Mouse (Mus musculus) skeletal muscle tissue, adult 2 months (tissue): Measurements from ENCODE around the gene Hus1.

Experiments
- DNase-seq: peaks from one replicate; pipeline ENCODE4 v3.0.0-alpha.2; 2012; ENCODE audit warnings: low read depth, low spot score

The Hus1 gene

DNA sequence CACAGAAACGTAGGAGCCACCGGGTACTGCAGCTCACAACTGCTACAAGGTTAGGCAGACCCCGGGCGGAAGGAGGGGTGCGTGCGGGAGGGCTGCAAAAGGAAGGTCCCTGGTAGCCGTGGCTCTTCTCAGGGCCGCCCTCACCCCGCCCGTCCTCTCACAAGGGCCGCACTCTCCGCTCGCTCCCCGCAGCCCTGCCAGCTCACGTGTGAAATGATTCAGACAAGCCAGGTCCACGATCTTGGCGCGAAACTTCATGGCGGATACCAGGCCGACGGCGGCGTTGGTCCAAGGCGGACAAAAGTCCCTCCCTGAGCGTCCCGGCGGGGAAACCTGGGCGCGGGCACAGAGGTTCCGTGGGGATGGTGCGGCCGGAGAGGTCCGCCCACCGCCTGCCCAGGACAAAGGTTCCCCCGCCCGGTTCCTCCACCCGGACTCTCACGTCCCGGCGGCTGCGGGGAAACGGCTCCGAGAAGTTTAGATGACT, at the start of gene Hus1:
TSS of gene Hus1 (minus strand) at position 339 of the 487 bp plus-strand sequence.
- DNase-seq: peak; percentile 56

DNA sequence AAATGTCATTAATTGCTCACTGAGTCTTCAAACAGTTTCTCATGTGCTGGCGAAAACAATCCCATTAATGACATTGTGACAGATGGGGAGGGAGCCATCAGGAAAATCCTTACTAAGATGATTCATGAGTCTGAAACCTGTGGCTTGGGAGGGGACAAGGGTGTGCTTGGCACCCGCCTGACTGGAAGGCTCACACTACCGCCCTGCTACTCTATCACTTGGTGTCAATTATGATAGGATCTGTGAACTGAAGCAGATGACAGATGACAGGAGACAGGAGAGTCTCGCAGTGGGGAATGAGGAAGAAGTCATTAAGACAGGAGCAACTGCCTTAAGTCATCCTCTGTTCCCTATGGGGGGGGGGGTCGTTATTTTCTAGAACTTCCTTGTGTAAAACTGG, 49.5 kb upstream of the Hus1 start:
- DNase-seq: no peak

DNA sequence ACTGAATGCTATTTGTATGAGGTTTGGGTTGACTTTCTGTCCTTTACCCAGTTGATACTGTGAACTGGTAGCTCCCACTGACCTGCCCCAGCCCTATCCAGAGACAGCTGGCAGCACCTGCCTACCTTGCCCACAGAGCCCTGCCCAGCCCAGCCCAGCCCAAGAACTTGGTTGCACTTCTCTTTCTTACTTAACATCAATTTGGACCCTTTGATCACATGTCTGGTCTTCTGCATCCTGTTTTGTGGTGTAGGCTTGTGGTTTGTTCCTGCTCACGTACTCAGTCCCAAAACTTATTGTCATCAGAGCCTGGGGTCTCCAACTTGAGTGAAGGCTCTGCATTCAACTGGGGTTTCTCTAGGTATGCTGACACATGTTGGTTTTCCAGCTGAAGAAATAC, 49.0 kb upstream of the Hus1 start:
- no peak for DNase-seq

DNA sequence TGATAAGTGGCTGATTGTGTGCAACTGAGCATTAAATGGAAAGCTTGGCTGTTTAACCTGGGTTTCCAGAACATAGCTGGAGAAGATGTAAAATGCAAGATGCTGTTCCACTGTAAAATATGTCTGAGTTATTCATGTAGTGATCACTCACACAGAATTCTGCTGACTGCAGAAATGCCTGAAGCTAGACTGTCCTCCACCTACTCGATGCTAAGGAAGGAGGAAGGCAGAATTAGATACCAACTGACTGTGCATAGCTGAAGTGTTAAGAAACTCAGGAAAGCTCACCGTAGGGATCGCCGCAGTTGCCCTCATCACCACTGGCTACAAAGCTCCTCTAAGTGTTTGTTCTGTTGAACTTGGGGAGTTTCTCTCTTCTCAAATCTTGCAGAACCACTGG, 46.7 kb upstream of the Hus1 start:
- DNase-seq: no peak

DNA sequence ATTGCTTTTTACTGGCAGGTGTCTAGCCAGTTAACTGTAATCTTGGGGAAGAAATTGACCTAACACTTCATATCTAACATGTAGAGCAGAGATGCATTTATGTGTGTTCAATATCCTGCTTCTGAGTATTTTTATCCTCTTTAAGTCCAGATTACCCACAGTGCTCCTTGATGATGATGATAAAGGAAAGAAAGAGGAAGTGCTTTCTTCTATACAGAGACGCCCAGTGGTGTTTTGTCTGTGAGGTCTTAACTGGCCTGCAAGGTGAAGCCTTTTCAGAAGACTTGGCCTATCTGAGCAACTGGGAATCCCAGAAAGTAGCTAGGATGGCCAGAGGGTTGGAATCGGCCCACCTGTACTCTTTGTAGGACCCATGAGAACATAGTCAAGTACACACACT, 45.9 kb upstream of the Hus1 start:
- DNase-seq: no peak

DNA sequence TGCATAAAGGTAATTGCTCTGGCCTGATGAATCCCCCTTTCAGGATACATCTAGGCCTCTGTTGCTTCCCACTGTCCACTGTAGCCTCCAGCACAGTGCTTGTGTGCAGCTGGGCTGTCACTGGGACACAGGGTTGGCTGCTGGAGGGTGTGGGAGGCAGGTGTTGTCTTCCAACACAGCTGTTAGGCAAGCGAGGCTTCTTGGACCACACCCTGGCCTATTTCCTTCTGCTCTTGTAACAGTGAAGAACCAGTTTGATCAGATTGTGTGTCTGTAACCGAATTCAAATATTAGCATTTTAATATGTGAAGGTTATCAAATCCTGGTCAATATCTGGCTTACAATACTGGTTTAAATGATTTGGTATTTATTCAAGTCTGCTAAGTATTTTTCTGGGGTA, 40.9 kb upstream of the Hus1 start:
- no peak for DNase-seq

DNA sequence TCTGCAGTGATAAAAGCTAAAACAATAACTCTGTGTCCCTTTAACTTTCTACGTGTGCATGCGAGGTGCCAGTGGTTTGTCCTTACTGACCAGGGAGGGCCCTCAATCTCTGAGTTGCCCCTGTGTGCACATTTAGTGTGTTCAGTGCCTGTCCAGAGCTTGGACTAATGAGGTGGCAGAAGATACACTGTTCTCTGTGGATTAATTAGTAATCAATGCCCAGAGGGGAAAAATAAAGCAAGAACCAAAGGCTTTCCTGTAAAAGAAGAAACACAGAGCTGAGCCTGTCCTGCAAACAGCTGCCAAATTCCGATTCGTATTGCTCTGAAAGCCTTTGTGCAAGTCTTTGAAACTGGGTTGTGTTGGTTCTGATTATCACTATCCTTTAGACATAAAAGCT, 39.2 kb upstream of the Hus1 start:
- DNase-seq: no peak

DNA sequence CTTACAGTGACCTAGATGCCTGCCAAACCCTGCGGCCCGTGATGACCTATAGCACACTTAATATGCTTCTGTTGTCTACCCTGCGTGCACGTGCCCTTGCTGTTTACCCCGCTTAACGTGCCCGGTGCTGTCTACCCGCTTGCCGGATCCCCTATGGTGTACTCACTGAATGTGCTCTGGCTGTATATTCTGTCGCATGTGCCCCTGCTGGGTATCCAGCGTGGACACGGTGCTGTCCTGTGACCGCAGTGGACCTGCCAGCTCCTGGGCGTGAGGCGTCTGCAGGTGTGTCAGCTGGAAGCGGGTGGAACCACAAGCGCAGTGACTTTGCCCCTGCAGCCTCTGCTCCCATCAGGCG, 37.7 kb upstream of the Hus1 start, which contains the start of gene Sun3:
TSS of gene Sun3 (minus strand) at position 289 of the 358 bp plus-strand sequence.
- no peak for DNase-seq

DNA sequence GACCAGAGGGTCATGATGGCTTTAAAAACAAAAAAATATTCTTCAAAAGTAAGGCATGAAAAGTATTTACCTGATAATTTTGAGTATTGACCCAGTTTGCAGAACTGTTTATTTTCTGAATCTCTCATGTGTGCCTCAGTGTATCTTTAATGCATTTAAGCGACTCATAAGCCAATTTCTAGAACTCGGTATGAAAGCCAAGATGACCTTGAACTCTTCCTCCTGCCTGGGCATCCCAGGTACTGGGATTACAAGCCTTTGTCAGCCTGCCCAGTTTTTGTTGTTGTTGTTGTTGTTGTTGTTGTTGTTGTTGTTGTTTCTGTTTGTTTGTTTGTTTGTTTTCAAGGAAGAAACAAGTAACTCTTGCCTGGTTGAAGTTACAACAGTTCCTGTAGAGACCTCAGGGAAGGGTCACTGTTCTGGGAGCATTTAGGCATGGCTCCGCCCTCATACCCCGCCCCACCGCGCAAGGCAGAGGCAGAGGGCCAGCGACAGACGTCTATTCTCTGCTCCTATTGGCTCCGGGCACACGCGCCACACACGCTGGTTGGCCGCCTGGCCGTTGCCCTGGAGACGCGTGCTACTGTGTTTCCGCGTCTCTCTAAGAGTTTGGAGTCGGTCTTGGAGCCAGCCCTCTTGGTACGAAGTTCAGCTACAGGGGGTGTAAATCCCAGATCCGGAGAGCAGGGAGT, 37.2 kb upstream of the Hus1 start, which contains the start of gene Gm11992:
TSS of gene Gm11992 (plus strand) at position 584 of the 692 bp plus-strand sequence.
- DNase-seq: peak; percentile 62

DNA sequence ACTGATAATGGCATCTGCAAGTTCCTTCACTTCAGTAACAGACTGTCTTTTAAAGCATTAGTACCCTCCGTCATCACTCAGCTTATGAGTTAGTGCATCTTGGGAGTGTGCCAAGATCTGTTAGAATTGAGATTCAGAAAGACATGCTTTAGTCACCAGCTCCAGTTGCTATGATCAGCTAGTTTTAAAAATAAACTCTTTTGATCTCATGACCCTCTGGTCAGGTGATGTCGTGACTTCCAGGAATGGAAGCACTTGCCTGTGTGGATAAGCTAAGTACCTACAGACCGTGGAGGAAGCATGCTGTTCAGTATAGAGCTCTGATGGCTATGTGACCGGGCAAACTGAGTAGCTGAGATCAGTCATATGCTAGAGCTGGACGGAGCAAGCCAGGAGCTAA, 36.1 kb upstream of the Hus1 start:
- no peak for DNase-seq

DNA sequence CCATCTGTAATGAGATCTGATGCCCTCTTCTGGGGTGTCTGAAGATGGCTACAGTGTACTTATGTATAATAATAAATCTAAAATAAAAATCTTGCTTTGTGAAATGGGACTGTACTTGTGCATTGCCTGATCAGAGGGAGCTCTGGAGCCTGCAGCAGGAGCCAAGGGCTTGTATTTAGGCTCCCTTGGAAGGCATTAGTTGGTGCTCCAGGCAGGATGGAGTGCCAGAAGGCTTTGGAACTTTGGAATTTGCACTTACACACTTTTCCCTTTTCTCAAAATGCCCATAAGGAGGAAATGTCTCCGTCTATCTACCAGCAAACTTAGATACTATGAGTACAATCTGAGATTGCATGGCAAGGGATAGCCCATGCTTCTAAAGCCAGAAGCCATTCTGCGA, 35.6 kb upstream of the Hus1 start:
- no peak for DNase-seq

DNA sequence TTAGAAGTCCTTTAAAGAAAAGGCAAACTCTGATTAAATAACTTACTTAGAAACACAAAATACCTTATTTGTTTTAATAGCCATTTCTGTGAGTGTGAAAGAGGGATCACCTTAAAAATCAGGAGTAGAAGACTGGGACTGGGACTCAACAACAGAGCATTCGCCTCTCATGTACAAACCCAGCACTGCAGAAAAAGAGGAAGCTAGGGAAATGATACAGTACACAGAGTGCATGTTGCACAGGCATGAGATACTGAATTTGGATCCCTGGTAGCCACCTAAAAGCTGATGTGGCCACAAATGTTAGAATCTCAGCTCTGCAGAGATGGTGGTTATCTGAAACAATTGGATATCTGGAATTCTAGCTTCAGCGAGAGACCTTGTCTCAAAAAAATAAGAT, 20.5 kb upstream of the Hus1 start:
- no peak for DNase-seq

DNA sequence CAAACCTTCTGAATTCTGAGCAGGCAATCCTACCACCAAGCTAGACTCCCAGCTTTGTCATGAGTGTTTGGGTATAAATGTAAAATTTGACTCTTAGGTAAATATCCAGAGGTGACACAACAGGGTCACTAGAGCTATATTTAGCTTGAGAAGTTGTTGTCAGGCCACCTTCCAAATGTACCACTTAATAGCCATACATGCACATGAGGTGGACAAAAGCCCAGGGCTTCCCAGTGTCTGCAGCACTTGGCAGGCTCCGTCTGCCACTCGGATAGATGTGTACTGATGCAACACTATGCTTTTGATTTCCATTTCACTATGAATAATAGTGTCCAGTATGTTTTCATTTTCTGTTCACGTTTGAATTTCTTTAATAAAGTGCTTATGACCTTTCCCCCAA, 14.2 kb upstream of the Hus1 start:
- DNase-seq: no peak

DNA sequence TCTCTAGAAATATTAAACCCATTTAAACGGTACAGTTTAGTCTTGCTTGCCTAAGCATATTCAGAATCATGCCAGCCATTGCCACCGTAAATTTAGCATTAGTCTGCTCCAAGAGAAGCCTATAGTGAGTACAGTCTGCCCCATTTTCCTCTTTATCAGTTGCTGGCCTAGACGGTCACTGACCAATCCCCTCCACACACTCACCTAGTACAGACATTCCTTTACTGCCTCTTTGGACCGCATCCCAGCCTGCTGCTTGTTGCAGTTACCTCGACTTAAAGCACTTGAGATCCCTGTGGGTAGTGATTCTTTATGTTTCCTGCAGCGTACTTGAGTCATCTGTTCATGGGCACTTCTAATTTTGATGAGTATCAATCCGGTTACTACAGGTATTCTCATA, 13.8 kb upstream of the Hus1 start:
- DNase-seq: no peak

DNA sequence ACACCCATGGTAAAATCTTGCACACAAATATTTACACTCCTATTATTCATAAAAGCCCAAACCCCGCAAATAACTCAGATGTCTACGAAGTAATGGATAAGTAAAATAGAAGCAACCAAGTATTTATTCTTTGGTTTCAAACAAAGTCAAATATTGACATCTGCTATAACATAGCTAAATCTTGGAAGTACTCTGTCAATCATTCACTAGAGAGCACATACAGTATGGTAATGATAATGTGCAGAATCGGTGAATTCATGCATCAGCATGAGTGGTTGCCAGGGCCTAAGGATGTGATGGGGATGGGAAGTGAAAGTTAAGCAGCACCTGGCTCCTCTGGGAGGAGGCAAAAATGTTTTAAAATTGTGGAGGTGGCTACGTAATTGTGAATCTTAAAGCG, 9.2 kb upstream of the Hus1 start:
- no peak for DNase-seq

DNA sequence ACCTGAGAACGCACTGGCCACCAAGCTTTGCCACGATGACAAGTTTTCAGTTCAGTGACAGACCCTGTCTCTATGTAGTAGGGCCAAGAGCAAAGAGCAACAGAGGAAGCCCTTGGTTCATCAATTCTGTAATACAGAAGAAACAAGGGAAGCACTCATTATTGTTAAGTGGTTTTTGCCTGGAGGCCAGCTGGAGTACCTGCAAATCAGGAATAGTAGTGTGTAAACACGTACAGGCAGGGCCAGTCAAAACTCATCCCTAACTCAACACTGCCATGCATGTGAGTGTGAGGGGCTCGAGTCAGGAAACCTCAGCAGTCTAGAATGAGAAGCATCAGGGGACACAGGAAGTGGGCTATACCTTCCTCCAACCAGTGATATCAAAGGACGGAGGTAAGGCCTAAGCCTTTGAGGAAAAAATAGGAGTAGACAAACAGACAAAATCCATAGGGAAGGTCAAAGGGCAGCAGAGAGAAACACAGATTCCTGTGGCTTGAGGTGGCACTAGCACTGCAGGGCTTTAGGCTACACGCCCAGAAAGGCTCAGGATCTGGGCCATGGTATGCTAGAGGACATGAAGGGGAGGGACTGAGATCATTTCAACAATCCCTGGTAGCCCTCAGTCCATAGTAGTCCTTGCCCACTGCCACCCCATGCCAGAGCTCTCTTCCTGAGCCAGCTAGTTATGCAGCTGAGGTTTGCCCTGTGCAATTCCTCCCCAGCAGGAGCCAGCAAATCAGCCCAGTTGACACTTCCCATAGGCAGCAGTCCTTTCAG, 7.7 kb upstream of the Hus1 start:
- no peak for DNase-seq

DNA sequence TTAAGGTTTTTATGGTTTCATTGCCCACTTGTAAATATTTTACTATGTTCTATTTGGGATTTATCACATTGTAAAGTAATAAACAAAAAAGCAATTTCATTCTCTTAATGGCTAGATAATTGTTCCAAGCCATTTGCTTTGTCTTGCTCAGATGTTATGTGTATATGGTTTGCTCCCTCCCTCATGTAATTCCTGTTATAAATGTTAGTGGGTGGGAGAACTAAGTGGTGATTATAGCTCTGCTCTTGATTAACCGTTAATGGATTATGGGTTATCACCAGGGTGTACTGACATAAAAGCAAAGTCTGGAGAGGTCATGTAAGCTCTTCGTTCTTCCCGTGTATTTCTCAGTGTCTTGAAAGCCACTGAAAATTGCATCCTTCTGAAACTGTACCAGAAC, 3.7 kb upstream of the Hus1 start:
- no peak for DNase-seq

DNA sequence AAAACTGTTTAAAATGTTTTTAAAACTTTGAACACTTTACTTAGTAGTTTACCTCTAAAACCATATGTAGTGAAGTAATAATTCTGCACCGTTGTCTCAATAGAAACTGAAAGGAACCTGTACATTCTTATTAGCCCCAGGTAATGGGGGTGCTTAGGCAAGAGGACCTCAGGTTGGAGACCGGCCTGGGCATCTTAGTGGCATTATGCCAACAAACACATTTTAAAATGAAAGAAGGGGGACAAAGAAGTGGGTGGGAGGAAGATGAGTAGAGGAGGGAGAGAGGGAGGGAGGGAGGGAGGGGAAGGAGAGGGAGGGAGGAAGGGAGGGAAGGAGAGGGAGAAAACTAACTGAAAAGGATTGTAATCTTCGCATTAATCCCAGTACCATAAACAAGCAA, 357 bp upstream of the Hus1 start:
- no peak for DNase-seq

DNA sequence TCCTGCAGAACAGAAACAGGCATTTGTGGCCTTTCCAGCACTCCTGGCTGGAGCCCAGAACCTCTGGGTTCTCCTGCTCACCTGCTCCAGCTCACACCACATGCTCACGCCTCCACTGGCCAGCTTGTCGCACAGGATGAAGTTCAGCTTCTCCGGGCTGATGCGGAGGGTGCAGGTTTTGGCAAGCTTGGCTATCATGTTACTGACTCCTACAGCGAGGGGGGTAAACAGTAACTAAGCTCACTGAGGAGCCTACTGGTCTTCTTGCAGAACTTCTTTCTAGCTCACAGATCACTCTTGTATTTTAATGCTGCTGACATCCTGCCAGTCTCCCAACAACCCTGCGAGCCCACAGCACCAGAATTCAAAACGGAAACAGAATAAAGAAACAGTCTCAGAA, 575 bp downstream of the Hus1 start:
- peak; percentile 5 for DNase-seq

DNA sequence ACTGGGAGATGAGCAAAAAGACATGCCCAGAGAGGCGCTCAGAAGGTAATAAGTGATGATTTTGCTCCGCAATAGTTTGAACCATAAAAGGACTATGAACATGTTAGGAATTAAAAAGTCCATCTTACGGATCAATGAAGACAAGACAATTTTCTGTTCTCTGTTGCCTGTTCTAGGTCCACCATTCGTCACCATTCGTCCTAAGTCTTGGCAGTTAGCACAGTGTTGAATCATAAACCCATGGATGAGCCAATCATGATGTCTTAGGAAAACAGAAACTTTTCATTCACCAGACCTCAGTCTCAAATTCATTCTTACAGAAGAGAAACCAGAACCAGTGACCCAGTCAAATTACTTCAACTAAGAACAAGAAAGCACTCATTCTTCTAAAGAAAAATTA, 2.2 kb downstream of the Hus1 start:
- DNase-seq: no peak

DNA sequence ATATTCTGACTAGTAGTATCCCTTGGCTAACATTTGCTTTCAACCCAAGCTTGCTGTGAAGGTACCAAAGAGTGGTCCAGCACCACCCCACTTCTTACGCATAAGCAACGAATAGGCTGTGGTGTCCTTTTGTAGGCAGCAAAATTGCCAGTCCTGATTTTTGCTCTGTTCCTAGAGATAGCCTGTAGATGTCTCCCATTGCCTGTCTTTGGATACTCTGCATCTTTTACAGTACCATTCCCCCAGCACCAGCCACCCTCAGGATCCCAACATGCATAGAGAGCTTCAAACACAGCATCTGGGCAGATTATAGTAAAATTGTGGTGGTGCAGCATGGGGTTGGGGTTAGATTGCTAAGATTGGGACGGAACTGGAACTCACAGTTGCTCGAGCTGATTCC, 22.9 kb downstream of the Hus1 start:
- DNase-seq: no peak

DNA sequence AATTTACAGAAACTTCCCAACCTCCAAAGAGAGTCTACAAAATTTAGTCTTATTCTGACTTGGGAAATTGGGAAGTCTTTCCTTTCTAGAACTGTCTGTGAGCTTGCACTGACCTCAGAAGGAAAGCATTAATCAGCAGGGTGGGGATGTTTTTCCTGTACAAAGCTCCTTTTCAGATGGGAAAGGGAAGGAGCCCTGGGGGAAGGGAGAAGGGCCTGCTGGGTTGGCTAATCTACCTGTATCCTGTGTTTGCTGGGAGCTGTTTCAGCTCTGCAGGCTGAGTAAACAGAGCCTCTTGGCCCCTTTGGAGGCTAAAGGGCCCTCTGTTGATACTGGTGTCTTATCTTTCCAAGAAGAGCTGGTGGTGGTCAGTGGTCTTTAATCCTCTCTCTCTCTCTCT, 24.9 kb downstream of the Hus1 start:
- no peak for DNase-seq

DNA sequence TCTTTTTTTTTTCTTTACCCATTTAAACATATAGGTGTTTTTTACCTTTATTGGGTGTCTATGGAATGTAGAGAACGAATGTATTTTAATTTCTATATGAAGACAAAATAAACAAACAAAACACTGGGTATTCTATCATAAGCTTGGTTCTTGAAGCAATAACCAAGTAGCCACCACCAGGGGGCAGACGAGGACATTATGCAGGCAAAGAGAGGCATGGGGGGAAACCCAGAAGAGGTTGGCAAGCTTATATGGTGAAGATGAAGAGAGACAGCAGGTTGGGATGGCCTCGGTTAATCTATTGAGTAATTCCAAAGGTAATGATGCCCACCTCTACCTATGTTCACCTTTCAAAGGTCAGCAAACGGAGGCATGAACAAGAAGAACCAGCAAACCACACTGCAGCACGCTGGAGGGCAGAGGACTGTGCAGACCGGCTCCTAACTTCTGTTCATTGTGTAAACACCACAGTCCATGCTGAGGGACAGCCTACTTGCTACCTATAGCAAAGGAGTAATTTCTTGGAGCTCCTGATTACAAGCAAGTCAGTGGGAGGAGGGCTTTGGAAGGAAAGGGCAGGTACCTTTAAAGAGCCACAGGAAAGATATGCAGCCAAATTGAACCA, 27.6 kb downstream of the Hus1 start:
- peak; percentile 48 for DNase-seq
